Mouse (Mus musculus) lung, postnatal 36 days (tissue): ENCODE data around the gene Cubn.

Experiments
- DNase-seq: peaks from one replicate; pipeline ENCODE4 v3.0.0; 2022; ENCODE audit warnings: mixed read lengths

Cubn gene

GRCm38 (mm10) chr2:13233902-13234301, 257.7 kb downstream of the Cubn start:
- DNase-seq, result no peak

- DNase-seq, result no peak
These were observed 258.3 kb downstream of the Cubn start for GRCm38 (mm10) chr2:13233254-13233835.

- no peak for DNase-seq
These were observed 259.3 kb downstream of the Cubn start for GRCm38 (mm10) chr2:13232305-13232704.

GRCm38 (mm10) chr2:13229686-13230085, 261.9 kb downstream of the Cubn start:
- no peak for DNase-seq
